Mouse (Mus musculus) retina, postnatal 7 days (tissue): Measurements from ENCODE around the gene Cenpj.

Experiments
- DNase-seq: peaks from one replicate; pipeline ENCODE4 v3.0.0-alpha.2; 2012; ENCODE audit warnings: low read depth, low spot score

Gene Cenpj

GRCm38 (mm10) chr14:56545491-56545890 lies 29.7 kb downstream of the Cenpj start:
- DNase-seq: no peak

- DNase-seq: no peak
Observed at GRCm38 (mm10) chr14:56544946-56545345, 30.3 kb downstream of the Cenpj start.

GRCm38 (mm10) chr14:56530788-56531187 lies 44.4 kb downstream of the Cenpj start:
- DNase-seq: no peak

- DNase-seq: no peak
Observed at GRCm38 (mm10) chr14:56514775-56515174, 60.5 kb downstream of the Cenpj start.

GRCm38 (mm10) chr14:56512084-56512483 lies 63.1 kb downstream of the Cenpj start:
- DNase-seq: no peak

GRCm38 (mm10) chr14:56506743-56507142 lies 68.5 kb downstream of the Cenpj start:
- no peak for DNase-seq

- no peak for DNase-seq
Observed at GRCm38 (mm10) chr14:56502407-56502806, 72.8 kb downstream of the Cenpj start.

- DNase-seq: no peak
Observed at GRCm38 (mm10) chr14:56489806-56490205, 85.4 kb downstream of the Cenpj start.
